Mouse (Mus musculus) heart, adult 2 months (tissue): ENCODE data around the gene Gtf2h3. TPM values are rescaled to one million over a fixed set of nuclear protein-coding genes. Genes with fewer than 3 reads are reported as not detected.

ENCODE experiments used
- DNase-seq, 2 experiments: peaks; one replicate each; pipeline ENCODE4 v3.0.0; 2021
- H3K27ac ChIP-seq: fragments of 200-600 bp; 2 replicates; pipeline ENCODE4 v1.8.1; 2022
- H3K27me3 ChIP-seq: fragments of 200-500 bp; 2 replicates; pipeline ENCODE4 v1.6.1; 2012; ENCODE audit warnings: mild to moderate bottlenecking, low read length, inconsistent platforms, mixed read lengths; ENCODE audit not compliant: control insufficient read depth, insufficient read depth
- H3K36me3 ChIP-seq: fragments of 200-500 bp; 2 replicates; pipeline ENCODE4 v1.6.1; 2012; ENCODE audit warnings: low read length, inconsistent platforms; ENCODE audit not compliant: control insufficient read depth, insufficient read depth
- H3K4me1 ChIP-seq: fragments of 200-500 bp; 2 replicates; pipeline ENCODE4 v1.6.1; 2011; ENCODE audit warnings: low read length; ENCODE audit not compliant: control insufficient read depth, insufficient read depth
- H3K4me3 ChIP-seq: fragments of 200-600 bp; 2 replicates; pipeline ENCODE4 v1.8.1; 2022
- H3K79me2 ChIP-seq: fragments of 200-500 bp; replicated peaks from 2 replicates; pipeline ENCODE4 v1.6.1; 2012; ENCODE audit warnings: mild to moderate bottlenecking, inconsistent platforms, low read length, moderate library complexity, mixed read lengths; ENCODE audit not compliant: control insufficient read depth, insufficient read depth
- H3K9ac ChIP-seq: fragments of 200-500 bp; 2 replicates; pipeline ENCODE4 v1.6.1; 2012; ENCODE audit warnings: low read depth, mild to moderate bottlenecking, control low read depth, inconsistent platforms, low read length, mixed read lengths
- CTCF ChIP-seq: fragments of 200-600 bp; IDR thresholded peaks from 2 replicates; pipeline ENCODE4 v1.8.1; 2022; ENCODE audit warnings: antibody characterized with exemption, mild to moderate bottlenecking, moderate library complexity
- EP300 ChIP-seq: fragments of 200-500 bp; IDR thresholded peaks from 2 replicates; pipeline ENCODE4 v1.6.1; 2011; ENCODE audit warnings: low read depth, low read length, control low read depth; ENCODE audit not compliant: insufficient read depth
- POLR2A ChIP-seq: fragments of 200-500 bp; IDR thresholded peaks from 2 replicates; pipeline ENCODE4 v1.6.1; 2011; ENCODE audit warnings: mild to moderate bottlenecking, low read depth, low read length, control low read depth; ENCODE audit not compliant: insufficient read depth
- WGBS: fragments of 180-500 bp; shearing (Covaris S2); methylation state at CpG from one replicate; pipeline ENCODE4 v1.1.7; 2018; 5-methylcytosine and 5-hydroxymethylcytosine counted together
- intact Hi-C: fragments of 180-260 bp; cut with DNase I; formaldehyde crosslinking; loops from one replicate; pipeline ENCODE4 v1.15.1; 2025
- long read RNA-seq: library from polyadenylated mRNA; stranded (forward); transcript quantifications from one replicate; pipeline ENCODE4 v2.0.0, GENCODE M21; 2021
- polyA plus RNA-seq: library from polyadenylated mRNA; depleted of rRNA; stranded (reverse); fragments of >200 nt; gene quantifications from 2 replicates; pipeline ENCODE4 v1.2.3, GENCODE M21; 2012; rRNA removed
- total RNA-seq, 2 experiments: library from RNA; stranded (reverse); gene quantifications; 2 replicates each; pipeline ENCODE4 v1.2.3; 2021

Gene Gtf2h3
- 10 to 100 TPM; 19.4 to 20.4 TPM for total RNA-seq
- 29.0 and 39.2 TPM in 2 replicates for polyA plus RNA-seq
- long read RNA-seq, transcript Gtf2h3-201 (13 exons, 2,672 nt), result major isoform, 22 of 26 reads
- long read RNA-seq, partial matches to known transcripts, result 2 of 26 reads
- long read RNA-seq, other reads (novel, unspliced or antisense), result 2 of 26 reads

- Histone ChIP-seq H3K4me1 (peaks cover 2% of the 10 kb centered on the region; the same call in 1 of the 2 replicates), H3K27me3 (no peaks in the 10 kb centered on the region), H3K36me3 (peaks cover 3% of the 10 kb centered on the region), H3K4me3 (peak within 1 kb of the TSS; percentile 75), H3K27ac (peak within 1 kb of the TSS; percentile 69), H3K79me2 (no peaks in the 10 kb centered on the region), H3K9ac (peak within 1 kb of the TSS; percentile 65)
- peak; percentile 71; the same call in 1 of the 2 replicates for TF ChIP-seq EP300
- TF ChIP-seq CTCF, result peak; percentile 6; the same call in 1 of the 2 replicates
- peak; percentile 94 for TF ChIP-seq POLR2A
- peak; percentile 94 to 97 for DNase-seq
- WGBS, result 1% methylated on average over 51 of the region's 51 CpGs
- intact Hi-C loops, result no loop called here
These were observed at the start of gene Gtf2h3, which contains the start of gene Eif2b1 for GRCm38 (mm10) chr5:124578633-124579317. Gene Gtf2h3 (plus strand): TSS chr5:124579140. Gene Eif2b1 (minus strand): TSS chr5:124579131.

GRCm38 (mm10) chr5:124529191-124529651 is 49.7 kb upstream of the Gtf2h3 start:
- TF ChIP-seq CTCF (no peak), EP300 (peak; percentile 24; the same call in 1 of the 2 replicates)
- H3K9ac ChIP-seq, result peak overlapping the region; percentile 92
- H3K27ac ChIP-seq, result peak overlapping the region; percentile 96
- H3K79me2 ChIP-seq, result peaks cover 3% of the 10 kb centered on the region
- 11% methylated on average over 8 of the region's 8 CpGs for WGBS
- DNase-seq, result peak; percentile 52 to 65
- intact Hi-C loops, result loop anchor here (2.0 kb wide), 2 partner anchors 18 to 30 kb away; no protein-coding TSS in a partner anchor
- peak overlapping the region; percentile 89 for H3K4me3 ChIP-seq
- no peaks in the 10 kb centered on the region; the same call in none of the 2 replicates for H3K4me1 ChIP-seq
- H3K36me3 ChIP-seq, result peaks cover 4% of the 10 kb centered on the region; the same call in 1 of the 2 replicates
- H3K27me3 ChIP-seq, result no peaks in the 10 kb centered on the region

GRCm38 (mm10) chr5:124529697-124530096 is 49.2 kb upstream of the Gtf2h3 start:
- WGBS, result 15% methylated on average over 8 of the region's 8 CpGs
- peak overlapping the region; percentile 92 for H3K9ac ChIP-seq
- H3K27me3 ChIP-seq, result no peaks in the 10 kb centered on the region
- TF ChIP-seq EP300, result no peak
- TF ChIP-seq CTCF, result no peak
- TF ChIP-seq POLR2A, result no peak
- H3K4me1 ChIP-seq, result no peaks in the 10 kb centered on the region; the same call in none of the 2 replicates
- peak; percentile 44 to 63 for DNase-seq
- H3K4me3 ChIP-seq, result peak overlapping the region; percentile 89
- peaks cover 3% of the 10 kb centered on the region for H3K79me2 ChIP-seq
- H3K36me3 ChIP-seq, result peaks cover 4% of the 10 kb centered on the region; the same call in 1 of the 2 replicates
- H3K27ac ChIP-seq, result peak overlapping the region; percentile 96
- intact Hi-C loops, result loop anchor here (2.0 kb wide), 2 partner anchors 19 to 31 kb away; no protein-coding TSS in a partner anchor

- Histone ChIP-seq H3K79me2 (peaks cover 3% of the 10 kb centered on the region), H3K27ac (peak within 1 kb of the TSS; percentile 96), H3K9ac (peak within 1 kb of the TSS; percentile 92), H3K4me1 (no peaks in the 10 kb centered on the region; the same call in none of the 2 replicates), H3K4me3 (peak within 1 kb of the TSS; percentile 89), H3K27me3 (no peaks in the 10 kb centered on the region), H3K36me3 (peaks cover 4% of the 10 kb centered on the region; the same call in 1 of the 2 replicates)
- peak; percentile 91 to 92 for DNase-seq
- intact Hi-C loops, result no loop called here
- 0 out of 2 replicates have a peak, but pooled peaks have one; percentile 17 for TF ChIP-seq CTCF
- TF ChIP-seq EP300, result no peak
- TF ChIP-seq POLR2A, result peak; percentile 56
- WGBS, result under 1% methylated on average over 93 of the region's 96 CpGs
These were observed 48.0 kb upstream of the Gtf2h3 start, which contains the start of gene Rilpl1 for GRCm38 (mm10) chr5:124530655-124531582. Gene Rilpl1 (minus strand): TSS chr5:124531391.

- H3K4me3 ChIP-seq, result peak overlapping the region; percentile 89
- H3K27ac ChIP-seq, result peak overlapping the region; percentile 96
- WGBS, result 12% methylated on average over 14 of the region's 14 CpGs
- H3K4me1 ChIP-seq, result no peaks in the 10 kb centered on the region; the same call in none of the 2 replicates
- DNase-seq, result no peak
- peaks cover 4% of the 10 kb centered on the region; the same call in 1 of the 2 replicates for H3K36me3 ChIP-seq
- peak overlapping the region; percentile 92 for H3K9ac ChIP-seq
- no peak for TF ChIP-seq CTCF
- no peaks in the 10 kb centered on the region for H3K27me3 ChIP-seq
- H3K79me2 ChIP-seq, result no peaks in the 10 kb centered on the region
- intact Hi-C loops, result no loop called here
These were observed 47.4 kb upstream of the Gtf2h3 start for GRCm38 (mm10) chr5:124531583-124531930.
